Mouse (Mus musculus) adrenal gland, postnatal 36 days (tissue): Measurements from ENCODE around the gene Stat5a. TPM values are rescaled to one million over a fixed set of nuclear protein-coding genes. Genes with fewer than 3 reads are reported as not detected.

Experiments
- DNase-seq, 2 experiments: peaks; one replicate each; pipeline ENCODE4 v3.0.0; 2021; ENCODE audit warnings: mixed read lengths in 1 of 2
- long read RNA-seq, 2 experiments: library from polyadenylated mRNA; stranded (forward); transcript quantifications; one replicate each; pipeline ENCODE4 v2.0.0; 2021; ENCODE audit warnings: borderline sequencing depth in 2 of 2
- total RNA-seq, 2 experiments: library from RNA; stranded (reverse); gene quantifications; 2 replicates each; pipeline ENCODE4 v1.2.3; 2021

Stat5a gene
- total RNA-seq: 10 to 100 TPM; 26.3 to 39.8 TPM
- long read RNA-seq, experiment 1, partial matches to known transcripts: 6 of 14 reads
- long read RNA-seq, experiment 1, other reads (novel, unspliced or antisense): 4 of 14 reads
- long read RNA-seq, experiment 2, partial matches to known transcripts: 6 of 9 reads
- long read RNA-seq, experiment 2, other reads (novel, unspliced or antisense): 2 of 9 reads

GRCm38 (mm10) chr11:100858935-100859578 is at the start of gene Stat5a:
Stat5a (plus strand) TSS chr11:100859351.
- peak; percentile 93 to 94 for DNase-seq

GRCm38 (mm10) chr11:100810516-100810915 is 48.6 kb upstream of the Stat5a start:
- DNase-seq: no peak

- no peak for DNase-seq
These were observed 48.0 kb upstream of the Stat5a start for GRCm38 (mm10) chr11:100811132-100811531.

GRCm38 (mm10) chr11:100814498-100814897 is 44.7 kb upstream of the Stat5a start:
- DNase-seq: peak; percentile 76 to 78

GRCm38 (mm10) chr11:100816342-100816741 is 42.8 kb upstream of the Stat5a start:
- no peak for DNase-seq

- DNase-seq: no peak
These were observed 42.4 kb upstream of the Stat5a start for GRCm38 (mm10) chr11:100816801-100817200.

- DNase-seq: peak in 1 of 2 experiments; percentile 42
These were observed 41.8 kb upstream of the Stat5a start for GRCm38 (mm10) chr11:100817311-100817710.

- no peak for DNase-seq
These were observed 40.7 kb upstream of the Stat5a start for GRCm38 (mm10) chr11:100818359-100819012.

- no peak for DNase-seq
These were observed 40.1 kb upstream of the Stat5a start for GRCm38 (mm10) chr11:100819048-100819447.

- peak in 1 of 2 experiments; percentile 37 for DNase-seq
These were observed 39.5 kb upstream of the Stat5a start for GRCm38 (mm10) chr11:100819626-100820025.

GRCm38 (mm10) chr11:100820047-100820446 is 39.1 kb upstream of the Stat5a start:
- DNase-seq: no peak

- DNase-seq: no peak
These were observed 37.4 kb upstream of the Stat5a start for GRCm38 (mm10) chr11:100821605-100822220.

- DNase-seq: peak; percentile 48 to 65
These were observed 36.8 kb upstream of the Stat5a start for GRCm38 (mm10) chr11:100822365-100822764.

- no peak for DNase-seq
These were observed 35.4 kb upstream of the Stat5a start for GRCm38 (mm10) chr11:100823543-100824313.

GRCm38 (mm10) chr11:100824496-100824895 is 34.7 kb upstream of the Stat5a start:
- DNase-seq: no peak

- no peak for DNase-seq
These were observed 33.7 kb upstream of the Stat5a start for GRCm38 (mm10) chr11:100825451-100825850.

- DNase-seq: no peak
These were observed 32.8 kb upstream of the Stat5a start for GRCm38 (mm10) chr11:100826161-100826866.

GRCm38 (mm10) chr11:100828676-100829151 is 30.4 kb upstream of the Stat5a start:
- DNase-seq: peak in 1 of 2 experiments; percentile 30

- DNase-seq: peak; percentile 41 to 54
These were observed 29.5 kb upstream of the Stat5a start for GRCm38 (mm10) chr11:100829691-100830090.

GRCm38 (mm10) chr11:100831396-100831795 is 27.8 kb upstream of the Stat5a start:
- DNase-seq: no peak

GRCm38 (mm10) chr11:100833466-100833865 is 25.7 kb upstream of the Stat5a start:
- peak; percentile 37 to 50 for DNase-seq
